Mouse (Mus musculus): ENCODE data around the gene Dmpk.
"Not testable (repeated sequence)": the region's sequence is repeated elsewhere in the genome, so short reads cannot be mapped to it uniquely, and the experiment has no call there.

Dmpk gene

DNA sequence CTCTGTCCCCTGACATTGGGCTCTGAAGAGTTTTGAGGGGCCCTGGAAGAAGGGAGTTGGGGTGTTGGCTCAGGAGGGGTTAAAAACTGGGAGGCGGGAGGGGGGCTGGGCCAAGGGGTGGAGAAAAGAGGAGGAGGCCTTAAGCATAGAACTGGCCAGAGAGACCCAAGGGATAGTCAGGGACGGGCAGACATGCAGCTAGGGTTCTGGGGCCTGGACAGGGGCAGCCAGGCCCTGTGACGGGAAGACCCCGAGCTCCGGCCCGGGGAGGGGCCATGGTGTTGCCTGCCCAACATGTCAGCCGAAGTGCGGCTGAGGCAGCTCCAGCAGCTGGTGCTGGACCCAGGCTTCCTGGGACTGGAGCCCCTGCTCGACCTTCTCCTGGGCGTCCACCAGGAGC lies at the start of gene Dmpk:
TSS of gene Dmpk (plus strand) at position 149 of the 400 bp plus-strand sequence.
- peak; percentile 98 for DNase-seq

DNA sequence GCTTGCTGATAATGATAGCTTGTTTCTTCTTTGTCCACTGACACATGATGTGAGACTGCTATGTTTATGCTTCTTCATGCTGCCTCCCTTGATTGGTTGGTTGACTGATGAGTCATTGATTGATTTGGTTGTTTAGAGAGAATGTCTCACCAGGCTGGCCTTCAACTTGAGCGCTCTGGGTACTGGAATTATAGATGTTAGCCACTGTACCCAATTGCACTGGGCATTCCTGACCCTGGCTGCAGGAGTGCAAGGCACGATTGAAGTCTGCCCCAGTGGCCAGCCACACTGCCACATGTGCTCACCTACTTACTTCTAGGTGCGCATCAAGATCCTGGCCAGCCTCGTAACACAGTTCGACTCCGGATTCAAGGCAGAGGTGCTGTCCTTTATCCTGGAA lies 39.0 kb upstream of the Dmpk start:
- no peak for DNase-seq

DNA sequence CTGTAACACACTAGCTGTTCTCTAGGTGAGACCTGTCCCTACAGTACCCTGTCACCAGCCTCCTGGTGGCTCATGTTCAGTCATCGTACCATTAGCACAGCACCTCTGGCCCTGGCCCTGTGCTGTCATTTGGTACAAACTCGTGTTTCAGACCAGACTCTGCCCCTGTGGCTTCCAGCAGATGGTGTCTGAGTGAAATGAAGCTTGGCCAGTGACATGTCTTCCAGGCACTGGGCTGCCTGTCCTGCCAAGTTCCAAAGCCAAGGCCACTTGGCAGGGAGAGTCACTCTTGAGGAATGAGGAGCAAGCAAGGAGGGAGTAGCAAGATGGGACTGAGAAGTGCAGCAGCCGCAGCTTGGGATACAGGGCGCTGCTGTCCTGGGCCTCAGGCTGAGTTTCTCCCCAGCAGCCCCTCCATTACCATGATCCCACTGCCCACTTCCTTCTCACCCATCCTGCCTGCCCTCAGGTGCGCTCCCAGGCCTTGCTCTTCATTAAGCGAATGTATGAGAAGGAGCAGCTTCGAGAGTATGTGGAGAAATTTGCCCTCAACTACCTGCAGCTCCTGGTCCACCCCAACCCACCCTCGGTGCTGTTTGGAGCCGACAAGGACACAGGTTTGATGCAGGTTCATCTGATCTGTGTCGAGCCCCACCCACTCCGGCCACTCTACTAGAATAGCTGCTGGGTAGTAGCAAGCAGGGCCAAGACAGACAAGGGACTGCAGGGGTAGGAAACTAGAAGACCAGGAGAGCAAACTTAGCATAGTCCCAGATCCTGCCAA lies 37.2 kb upstream of the Dmpk start:
- peak; percentile 94 for DNase-seq

DNA sequence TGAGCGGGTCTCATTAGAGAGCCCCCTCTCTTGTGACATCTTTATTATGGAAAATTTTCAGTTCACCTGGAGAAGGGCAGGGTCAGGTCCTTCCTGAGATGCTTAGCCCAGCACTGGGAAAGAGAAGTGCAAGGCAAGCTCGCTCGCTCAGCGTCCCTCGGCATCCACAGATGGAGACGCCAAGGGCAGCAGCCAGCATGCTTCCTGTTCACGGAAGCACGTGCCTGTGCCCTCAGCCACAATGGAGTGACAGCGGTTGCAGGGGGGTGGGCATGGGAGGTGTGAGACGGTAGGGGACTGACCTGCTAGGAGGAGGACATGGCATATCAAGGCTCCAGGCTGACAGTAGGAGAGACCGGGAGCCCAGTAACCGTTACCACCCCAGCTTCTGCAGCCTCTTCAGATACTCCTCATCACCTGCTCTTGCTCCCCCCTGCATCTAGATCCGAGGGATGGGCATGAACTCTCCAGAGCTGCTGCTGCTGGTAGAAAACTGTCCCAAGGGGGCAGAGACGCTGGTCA lies 35.6 kb upstream of the Dmpk start:
- DNase-seq: peak; percentile 87

DNA sequence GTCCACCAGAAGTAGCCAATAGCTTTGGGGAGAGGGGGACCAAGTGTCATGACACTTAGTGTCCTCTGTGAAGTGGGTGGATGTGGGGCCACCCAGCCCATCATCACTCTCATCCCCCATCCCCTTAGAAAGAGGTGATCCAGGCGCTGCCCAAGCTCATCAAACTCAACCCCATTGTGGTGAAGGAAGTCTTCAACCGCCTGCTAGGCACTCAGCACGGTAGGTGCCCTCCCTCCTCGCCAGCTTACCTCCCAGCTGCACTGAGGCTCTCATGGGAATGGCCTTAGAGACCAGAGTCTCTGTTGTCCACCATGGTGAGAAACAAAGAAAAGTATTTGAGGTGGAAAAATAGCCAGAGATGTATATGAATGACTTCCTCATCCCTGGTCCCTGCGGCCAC lies 34.4 kb upstream of the Dmpk start:
- peak; percentile 90 for DNase-seq

DNA sequence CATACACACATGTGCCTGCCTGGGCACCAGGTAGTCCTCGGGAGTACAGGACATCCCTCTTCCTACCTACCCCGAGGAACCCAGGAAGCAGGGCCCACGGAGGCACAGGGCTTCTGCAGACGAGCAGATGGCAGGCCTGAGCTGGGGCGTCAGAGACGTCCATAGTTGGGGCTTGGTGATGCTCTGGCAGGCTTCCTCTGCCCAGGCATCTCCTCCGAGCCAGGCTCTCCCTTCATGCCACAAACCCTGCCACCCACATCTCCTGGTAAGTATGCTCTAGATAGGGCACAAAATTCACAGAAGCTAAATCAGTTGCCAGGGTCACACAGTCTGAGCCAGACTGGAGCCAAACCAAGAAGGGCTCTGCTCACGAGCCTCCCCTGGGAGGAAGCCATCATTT lies 33.5 kb upstream of the Dmpk start:
- peak; percentile 90 for DNase-seq

DNA sequence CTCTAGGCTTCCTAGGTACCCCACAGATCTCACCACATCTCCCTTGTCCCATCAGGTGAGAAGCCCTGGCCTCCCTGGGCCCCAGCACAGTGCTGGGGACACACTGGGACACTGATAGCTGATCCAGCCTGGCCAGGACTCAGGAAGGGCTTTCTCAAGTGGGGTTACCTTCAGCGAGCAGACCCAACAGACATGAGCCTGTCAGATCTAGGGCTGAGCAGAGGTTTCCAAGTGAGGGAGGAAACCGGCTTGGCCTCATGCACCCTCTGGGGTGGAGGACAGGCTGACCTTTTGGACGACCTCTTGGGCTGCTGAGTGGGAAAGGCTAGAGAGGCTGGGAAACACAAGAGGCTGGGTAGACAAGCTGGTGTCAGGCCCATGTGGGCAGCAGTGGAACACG lies 32.5 kb upstream of the Dmpk start:
- peak; percentile 93 for DNase-seq

DNA sequence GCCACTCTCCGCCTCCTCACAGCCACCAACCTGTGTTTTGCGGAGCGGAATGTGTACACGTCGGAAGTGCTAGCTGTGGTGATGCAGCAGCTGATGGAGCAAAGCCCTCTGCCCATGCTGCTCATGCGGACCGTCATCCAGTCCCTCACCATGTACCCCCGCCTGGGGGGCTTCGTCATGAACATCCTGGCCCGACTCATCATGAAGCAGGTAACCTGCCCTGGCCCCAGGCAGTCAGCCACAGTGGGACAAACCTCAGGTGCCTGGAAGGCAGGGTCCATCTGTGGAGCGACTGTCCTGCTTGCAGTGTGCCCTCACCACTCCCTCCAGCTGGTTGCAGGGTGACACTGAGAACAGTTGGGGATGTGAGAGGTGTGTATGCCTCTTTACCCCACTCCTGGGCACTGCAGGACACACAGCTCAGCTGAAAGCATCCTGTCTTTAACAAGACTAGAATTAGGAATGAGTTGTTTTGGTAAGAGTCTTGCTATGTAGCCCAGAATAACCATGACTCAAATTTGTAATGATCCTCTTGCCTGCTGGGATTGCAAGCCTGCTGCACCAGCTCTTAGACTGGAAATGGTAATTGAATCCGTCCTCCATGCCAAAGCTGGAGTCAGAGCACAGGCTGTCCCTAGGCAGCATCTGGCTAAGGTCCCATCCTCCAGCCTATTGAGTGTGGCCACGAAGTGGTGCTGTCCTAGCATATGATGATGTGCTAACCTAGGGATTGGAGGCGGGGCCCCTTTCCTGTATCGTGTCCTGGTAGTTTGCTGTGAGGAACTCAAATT lies 31.1 kb upstream of the Dmpk start:
- DNase-seq: peak; percentile 92

DNA sequence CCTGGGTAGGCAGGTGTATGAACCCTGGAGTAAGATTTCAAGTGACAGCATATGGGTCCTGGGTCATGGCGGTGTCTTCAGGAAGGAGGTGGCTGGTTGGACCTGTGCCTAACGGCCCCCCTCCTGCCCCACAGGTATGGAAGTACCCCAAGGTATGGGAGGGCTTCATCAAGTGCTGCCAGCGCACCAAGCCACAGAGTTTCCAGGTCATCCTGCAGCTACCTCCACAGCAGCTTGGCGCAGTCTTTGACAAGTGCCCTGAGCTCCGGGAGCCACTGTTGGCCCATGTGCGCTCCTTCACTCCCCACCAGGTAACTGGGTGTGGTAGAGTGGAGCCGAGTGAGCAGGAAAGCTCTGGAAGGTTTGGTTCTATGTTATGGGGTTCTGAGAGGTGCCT lies 30.5 kb upstream of the Dmpk start:
- DNase-seq: peak; percentile 89

DNA sequence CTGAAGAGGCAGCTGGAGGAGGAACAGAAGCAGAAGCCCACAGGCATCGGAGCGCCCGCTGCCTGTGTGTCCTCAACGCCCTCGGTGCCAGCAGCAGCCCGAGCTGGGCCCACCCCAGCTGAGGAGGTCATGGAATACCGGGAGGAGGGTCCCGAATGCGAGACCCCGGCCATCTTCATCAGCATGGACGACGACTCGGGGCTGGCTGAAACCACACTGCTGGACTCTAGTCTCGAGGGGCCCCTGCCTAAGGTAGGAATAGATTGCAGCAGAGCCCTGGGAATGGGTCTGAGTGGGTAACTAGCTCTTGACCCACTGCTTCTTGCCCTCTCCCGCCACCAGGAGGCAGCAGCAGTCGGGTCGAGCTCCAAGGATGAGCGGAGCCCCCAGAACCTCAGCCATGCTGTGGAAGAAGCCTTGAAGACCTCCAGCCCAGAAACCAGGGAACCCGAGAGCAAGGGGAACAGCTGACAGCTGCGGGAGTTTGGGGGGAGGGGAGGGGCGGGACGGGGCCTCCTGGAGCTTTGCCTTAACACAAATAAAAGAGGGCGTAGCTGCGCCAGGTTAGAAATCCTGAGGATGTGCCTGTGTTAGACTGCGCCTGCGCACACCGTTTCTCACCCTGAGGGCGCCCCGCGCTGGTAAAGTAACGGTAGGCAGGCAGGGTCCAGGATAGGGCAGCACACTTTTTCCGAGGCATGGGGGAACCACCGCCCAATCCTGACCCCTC lies 29.4 kb upstream of the Dmpk start, which contains the start of gene Rsph6a:
TSS of gene Rsph6a (plus strand) at position 644 of the 730 bp plus-strand sequence.
- peak; percentile 90 for DNase-seq

DNA sequence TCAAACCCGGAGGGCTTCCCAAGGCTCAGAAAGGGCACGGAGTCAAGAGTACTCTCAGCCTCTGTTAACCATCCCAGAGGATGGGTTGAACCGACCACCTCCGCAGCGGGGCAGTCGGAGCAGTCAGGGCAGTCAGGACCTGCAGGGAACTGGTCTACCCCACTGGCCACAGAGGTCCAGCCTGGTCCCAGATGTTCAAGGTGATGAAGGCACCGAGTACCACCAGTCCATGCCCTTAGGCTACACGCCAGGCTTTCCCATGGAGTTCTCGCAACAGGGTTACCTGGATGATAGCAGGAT lies 28.9 kb upstream of the Dmpk start:
- no peak for DNase-seq

DNA sequence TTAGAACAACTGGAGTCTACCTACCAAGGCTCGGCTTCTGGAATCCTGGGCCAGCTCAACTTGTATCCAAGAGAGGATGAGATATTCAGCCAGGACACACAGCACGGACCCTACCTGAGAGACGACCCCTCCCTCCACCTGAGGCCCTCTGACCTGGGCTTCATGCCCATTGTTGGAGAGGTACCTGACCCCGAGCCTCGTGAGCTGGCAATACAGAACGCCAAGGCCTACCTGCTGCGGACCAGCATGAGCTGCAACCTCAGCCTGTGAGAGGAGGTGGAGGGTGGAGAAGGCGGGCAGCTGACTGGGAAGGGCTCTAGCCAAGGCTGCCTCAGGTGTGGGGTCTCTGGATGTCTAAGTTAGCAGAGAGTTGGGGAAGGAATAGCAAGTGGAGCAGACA lies 28.5 kb upstream of the Dmpk start:
- DNase-seq: peak; percentile 84

DNA sequence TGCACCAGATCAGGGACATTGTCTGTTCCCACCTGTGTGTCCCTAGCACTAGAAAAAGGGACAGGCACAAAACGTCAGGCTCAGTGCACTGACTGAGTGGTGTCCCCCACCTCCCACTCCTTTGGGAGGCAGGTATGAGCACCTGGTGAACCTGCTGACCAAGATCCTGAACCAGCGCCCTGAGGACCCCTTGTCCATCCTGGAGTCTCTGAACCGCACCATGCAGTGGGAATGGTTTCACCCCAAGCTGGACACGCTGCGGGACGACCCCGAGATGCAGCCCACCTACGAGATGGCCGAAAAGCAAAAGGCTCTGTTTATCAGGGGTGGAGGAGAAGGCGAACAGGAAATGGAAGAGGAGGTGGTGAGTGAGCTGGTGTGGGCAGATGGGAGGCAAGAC lies 26.2 kb upstream of the Dmpk start:
- peak; percentile 78 for DNase-seq

DNA sequence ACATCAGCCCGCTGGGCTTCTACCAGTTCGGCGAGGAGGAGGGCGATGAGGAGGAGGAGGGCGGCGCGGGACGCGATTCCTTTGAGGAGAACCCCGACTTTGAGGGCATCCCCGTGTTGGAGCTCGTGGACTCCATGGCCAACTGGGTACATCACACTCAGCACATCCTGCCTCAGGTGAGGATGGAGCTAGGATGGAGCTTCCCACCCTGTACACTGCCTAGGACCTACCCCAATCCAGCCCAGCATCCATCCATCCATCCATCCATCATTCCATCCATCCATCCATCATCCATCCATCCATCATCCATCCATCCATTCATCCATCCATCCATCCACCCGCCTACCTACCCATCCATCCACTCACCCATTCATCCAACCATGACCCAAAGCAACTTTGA lies 17.8 kb upstream of the Dmpk start:
- DNase-seq: no peak

DNA sequence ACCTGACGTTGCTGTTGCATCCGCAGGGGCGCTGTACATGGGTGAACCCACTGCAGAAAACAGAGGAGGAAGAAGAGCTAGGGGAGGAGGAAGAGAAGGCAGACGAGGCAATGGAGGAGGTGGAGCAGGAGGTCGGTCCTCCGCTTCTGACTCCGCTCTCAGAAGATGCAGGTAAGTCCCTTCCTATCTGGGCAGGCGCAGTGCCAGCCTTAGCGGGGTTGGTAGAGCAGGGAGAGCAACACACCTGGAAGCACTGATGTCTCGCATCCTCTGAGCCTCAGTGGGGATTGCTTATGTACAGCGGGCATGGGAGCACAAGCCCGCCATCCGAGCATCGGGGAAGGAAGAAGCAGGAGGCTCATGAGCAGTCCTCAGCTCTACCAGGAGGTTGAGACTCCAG lies 16.6 kb upstream of the Dmpk start:
- DNase-seq: no peak

DNA sequence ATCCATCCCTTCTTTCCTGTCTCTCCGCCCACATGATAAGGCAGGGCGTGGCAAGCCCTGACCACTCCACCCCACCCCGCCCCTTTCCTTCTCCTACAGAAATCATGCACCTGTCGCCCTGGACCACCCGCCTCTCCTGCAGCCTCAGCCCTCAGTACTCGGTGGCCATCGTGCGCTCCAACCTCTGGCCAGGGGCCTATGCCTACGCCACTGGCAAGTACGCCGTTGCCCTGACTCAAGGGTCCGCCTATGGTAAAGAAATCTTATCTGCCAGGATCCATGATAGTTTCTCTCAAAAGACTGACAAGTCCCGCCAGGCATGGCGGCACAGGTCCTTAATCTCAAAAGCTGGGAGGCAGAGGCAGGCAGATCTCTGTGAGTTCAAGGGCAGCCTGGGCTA lies 15.7 kb upstream of the Dmpk start:
- DNase-seq: peak; percentile 90

DNA sequence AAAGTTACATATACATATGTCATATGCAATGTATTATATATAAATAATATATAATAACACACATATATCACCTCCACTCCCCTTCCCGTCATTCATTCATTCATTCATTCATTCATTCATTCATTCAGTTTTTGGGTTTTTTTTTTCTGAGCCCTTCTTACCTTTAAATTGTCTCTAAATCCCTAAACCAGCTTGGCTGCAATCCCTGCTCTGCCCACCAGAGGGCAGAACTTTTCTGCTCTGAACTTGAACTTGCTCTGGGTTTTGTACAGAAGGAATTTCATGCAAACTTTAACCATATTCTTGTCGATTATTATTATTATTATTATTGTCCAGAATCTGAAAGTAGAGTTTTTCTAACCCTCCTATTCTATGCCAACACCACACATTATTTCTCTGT lies 14.9 kb upstream of the Dmpk start:
- no peak for DNase-seq

DNA sequence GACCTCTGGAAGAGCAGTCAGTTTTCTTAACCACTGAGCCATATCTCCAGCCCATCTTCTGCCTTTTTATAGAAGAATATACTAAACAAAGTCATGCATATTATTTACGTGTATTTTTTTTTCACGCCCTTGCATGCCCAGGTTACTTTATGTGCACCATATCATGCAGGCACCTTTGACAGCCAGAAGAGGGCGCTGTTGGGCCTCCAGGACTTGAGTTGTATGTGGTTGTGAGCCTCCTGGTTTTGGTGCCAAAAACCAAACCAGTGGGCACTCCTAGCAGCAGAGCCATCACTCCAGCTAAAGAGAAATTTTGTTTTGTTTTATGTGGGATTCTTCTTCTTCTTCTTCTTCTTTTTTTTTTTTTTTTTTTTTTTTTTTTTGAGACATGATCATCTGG lies 14.1 kb upstream of the Dmpk start:
- no peak for DNase-seq

DNA sequence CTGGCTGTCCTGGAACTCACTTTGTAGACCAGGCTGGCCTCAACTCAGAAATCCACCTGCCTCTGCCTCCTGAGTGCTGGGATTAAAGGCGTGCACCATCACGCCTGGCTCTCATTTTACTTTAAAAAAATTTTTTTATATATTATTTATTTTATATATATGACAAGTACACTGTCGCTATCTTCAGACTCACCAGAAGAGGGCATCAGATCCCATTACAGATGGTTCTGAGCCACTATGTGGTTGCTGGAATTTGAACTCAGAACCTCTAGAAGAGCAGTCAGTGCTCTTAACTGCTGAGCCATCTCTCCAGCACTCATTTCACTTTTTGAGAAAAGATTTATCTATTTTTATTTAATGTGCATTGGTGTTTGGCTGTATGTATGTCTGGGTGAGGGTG lies 12.6 kb upstream of the Dmpk start:
- DNase-seq: not testable (repeated sequence)

DNA sequence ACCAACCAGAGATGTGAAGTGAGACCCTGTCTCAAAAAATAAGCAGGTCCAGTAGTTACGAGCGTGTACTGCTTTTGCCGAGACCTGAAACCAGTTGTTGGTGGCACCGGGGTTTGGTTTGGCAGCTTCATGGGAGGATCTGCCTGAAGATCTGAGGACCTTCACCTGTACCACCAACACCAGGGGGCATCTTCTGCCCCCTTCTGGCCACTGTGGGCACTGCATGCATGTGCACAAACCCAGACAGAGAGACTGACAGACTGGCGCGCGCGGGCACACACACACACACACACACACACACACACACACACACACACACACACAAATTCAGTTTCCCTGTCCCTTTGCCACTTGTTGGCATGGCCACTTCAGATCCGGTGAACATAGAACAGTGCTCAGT lies 10.1 kb upstream of the Dmpk start:
- DNase-seq: no peak

DNA sequence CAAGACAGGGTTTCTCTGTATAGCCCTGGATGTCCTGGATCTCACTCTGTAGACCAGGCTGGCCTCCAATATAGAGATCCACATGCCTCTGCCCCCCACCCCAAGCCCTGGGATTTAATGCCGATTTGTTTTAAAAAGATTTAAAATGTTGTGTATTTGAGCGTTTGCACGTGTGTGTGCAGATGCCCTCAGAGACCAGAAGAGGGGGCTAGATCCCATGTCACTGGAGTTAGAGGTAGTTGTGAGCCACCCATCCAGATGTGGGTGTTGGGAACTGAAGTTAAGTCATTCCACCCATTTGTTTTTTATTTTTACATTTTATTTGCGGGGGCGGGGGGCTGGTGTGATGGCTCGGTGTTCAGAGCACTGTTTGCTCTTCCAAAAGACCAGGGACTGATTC lies 9.2 kb upstream of the Dmpk start:
- no peak for DNase-seq

DNA sequence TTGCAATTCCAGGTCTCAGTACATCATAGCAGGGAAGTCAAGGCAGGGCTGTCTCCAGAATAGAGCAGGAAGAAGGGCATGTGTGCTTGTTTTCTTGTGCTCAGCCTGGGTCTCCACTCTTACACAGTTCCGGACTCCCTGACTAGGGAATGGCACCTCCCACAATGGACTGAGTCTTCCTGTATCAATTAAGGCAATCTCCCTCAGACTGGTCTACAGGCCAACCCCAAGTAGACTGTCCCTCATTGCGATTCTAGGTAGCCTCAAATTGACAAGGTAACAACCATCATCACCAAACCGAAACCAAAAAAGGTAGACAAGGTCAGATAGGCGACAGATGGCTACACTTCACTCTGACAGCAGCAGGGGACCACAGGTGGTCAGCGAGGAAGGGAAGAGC lies 8.4 kb upstream of the Dmpk start:
- DNase-seq: peak; percentile 92

DNA sequence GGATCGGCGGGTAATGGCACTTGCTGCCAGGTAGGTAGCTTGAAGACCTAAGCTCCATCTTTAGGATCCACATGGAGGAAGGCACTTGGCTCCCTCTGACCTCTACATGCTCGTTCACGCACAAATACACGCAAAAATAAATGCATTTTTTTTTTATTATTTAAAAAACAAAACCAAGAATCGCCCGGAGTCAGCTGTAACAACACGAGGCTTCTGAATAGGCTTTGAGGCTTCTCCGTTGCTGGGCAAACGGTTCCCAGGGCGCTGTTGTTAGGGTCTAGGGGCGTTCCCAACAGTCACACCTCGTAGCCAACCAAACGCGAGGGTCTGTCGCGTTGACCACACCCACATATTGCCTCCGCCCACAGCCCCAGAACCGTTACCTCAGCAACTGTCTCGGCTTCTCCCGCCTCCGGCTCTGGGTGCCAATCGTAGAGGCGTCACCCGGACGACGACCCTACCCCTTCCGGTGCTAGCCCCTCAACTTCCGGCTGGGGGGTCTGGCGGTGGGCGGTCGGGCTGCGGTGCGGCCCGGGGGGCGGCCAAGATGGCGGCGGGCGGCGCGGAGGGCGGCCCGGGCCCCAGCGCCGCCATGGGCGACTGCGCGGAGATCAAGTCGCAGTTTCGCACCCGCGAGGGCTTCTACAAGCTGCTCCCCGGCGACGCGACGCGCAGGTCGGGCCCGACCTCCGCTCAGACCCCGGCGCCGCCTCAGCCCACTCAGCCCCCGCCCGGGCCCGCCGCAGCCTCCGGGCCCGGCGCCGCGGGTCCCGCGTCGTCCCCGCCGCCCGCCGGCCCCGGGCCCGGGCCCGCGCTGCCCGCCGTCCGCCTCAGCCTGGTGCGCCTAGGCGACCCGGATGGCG lies 7.7 kb upstream of the Dmpk start, which contains the start of gene Dmwd:
TSS of gene Dmwd (plus strand) at position 505 of the 863 bp plus-strand sequence.
- DNase-seq: peak; percentile 100
